Mouse (Mus musculus) testis, adult 2 months (tissue): ENCODE results near the gene Atf7ip.

Source experiments
- CTCF ChIP-seq: fragments of 200-500 bp; IDR thresholded peaks from 2 replicates; pipeline ENCODE4 v1.5.1; 2012; ENCODE audit warnings: low read depth, mild to moderate bottlenecking, inconsistent platforms, low read length, moderate library complexity; ENCODE audit not compliant: control insufficient read depth, insufficient read depth, insufficient replicate concordance
- POLR2A ChIP-seq: fragments of 200-500 bp; IDR thresholded peaks from 2 replicates; pipeline ENCODE4 v1.6.1; 2012; ENCODE audit warnings: low read depth, mild to moderate bottlenecking, inconsistent platforms, low read length, moderate library complexity; ENCODE audit not compliant: control insufficient read depth

GRCm38 (mm10) chr6:136463491-136463890 lies 42.5 kb upstream of the Atf7ip start:
- TF ChIP-seq CTCF (no peak), POLR2A (no peak)
